Mouse (Mus musculus) testis, adult 2 months (tissue): ENCODE results near the gene Tdrd9. TPM values are rescaled to one million over a fixed set of nuclear protein-coding genes. Genes with fewer than 3 reads are reported as not detected.
A peak's percentile ranks its signal among the peaks of the same experiment; 100 is the strongest.

Source experiments
- H3K27ac ChIP-seq: fragments of 200-500 bp; 2 replicates; pipeline ENCODE4 v1.5.1; 2012; ENCODE audit warnings: low read depth, low read length; ENCODE audit not compliant: control insufficient read depth, insufficient read depth
- H3K27me3 ChIP-seq: fragments of 200-500 bp; 2 replicates; pipeline ENCODE4 v1.6.1; 2012; ENCODE audit warnings: mild to moderate bottlenecking, low read length, moderate library complexity; ENCODE audit not compliant: control insufficient read depth, insufficient read depth
- H3K36me3 ChIP-seq: fragments of 200-500 bp; 2 replicates; pipeline ENCODE4 v1.6.1; 2012; ENCODE audit warnings: mild to moderate bottlenecking, low read length; ENCODE audit not compliant: control insufficient read depth, insufficient read depth
- H3K4me1 ChIP-seq: fragments of 200-500 bp; 2 replicates; pipeline ENCODE4 v1.6.1; 2012; ENCODE audit warnings: low read length; ENCODE audit not compliant: control insufficient read depth, insufficient read depth
- H3K4me3 ChIP-seq: fragments of 200-500 bp; 2 replicates; pipeline ENCODE4 v1.5.1; 2012; ENCODE audit warnings: low read depth, mild to moderate bottlenecking, low read length, moderate library complexity, mixed read lengths; ENCODE audit not compliant: control insufficient read depth
- CTCF ChIP-seq: fragments of 200-500 bp; IDR thresholded peaks from 2 replicates; pipeline ENCODE4 v1.5.1; 2012; ENCODE audit warnings: low read depth, mild to moderate bottlenecking, inconsistent platforms, low read length, moderate library complexity; ENCODE audit not compliant: control insufficient read depth, insufficient read depth, insufficient replicate concordance
- POLR2A ChIP-seq: fragments of 200-500 bp; IDR thresholded peaks from 2 replicates; pipeline ENCODE4 v1.6.1; 2012; ENCODE audit warnings: low read depth, mild to moderate bottlenecking, inconsistent platforms, low read length, moderate library complexity; ENCODE audit not compliant: control insufficient read depth
- polyA plus RNA-seq: library from polyadenylated mRNA; depleted of rRNA; stranded (reverse); fragments of >200 nt; gene quantifications from 2 replicates; pipeline ENCODE4 v1.2.3, GENCODE M21; 2012

Tdrd9 gene
- polyA plus RNA-seq, 1 experiment, result 54.7 TPM

GRCm38 (mm10) chr12:111946716-111947115 is 24.6 kb upstream of the Tdrd9 start:
- Histone ChIP-seq H3K4me3 (peak overlapping the region; percentile 39), H3K4me1 (peaks cover 12% of the 10 kb centered on the region), H3K36me3 (no peaks in the 10 kb centered on the region), H3K27ac (peak overlapping the region; percentile 31; the same call in 1 of the 2 replicates), H3K27me3 (no peaks in the 10 kb centered on the region)
- TF ChIP-seq CTCF, result peak; percentile 56; the same call in 1 of the 2 replicates
- TF ChIP-seq POLR2A, result no peak

GRCm38 (mm10) chr12:111950486-111950885 is 20.9 kb upstream of the Tdrd9 start:
- no peaks in the 10 kb centered on the region for H3K36me3 ChIP-seq
- H3K4me1 ChIP-seq, result peaks cover 1% of the 10 kb centered on the region
- no peak overlapping the region for H3K4me3 ChIP-seq
- TF ChIP-seq POLR2A (no peak), CTCF (no peak)
- no peaks in the 10 kb centered on the region for H3K27me3 ChIP-seq
- no peak overlapping the region for H3K27ac ChIP-seq

DNA sequence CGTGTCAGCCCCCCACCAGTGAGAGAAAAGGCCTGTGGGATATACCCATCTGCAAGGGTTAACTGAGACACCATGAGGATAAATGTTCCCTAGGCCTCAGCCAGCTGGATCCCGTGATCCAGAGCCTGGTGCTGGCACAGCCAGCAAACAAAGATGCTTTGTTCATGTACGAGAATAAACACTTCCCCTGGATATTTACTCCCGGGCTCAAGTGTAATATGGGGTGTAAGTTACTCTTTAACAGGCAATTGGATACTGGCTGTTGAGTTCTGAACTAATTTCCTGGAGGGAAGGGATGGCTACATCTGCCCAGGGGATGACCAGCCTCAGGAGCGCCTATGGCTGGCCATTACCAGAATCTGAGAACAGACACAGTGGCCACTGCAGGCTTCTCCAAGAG is 19.7 kb upstream of the Tdrd9 start:
- Histone ChIP-seq H3K36me3 (no peaks in the 10 kb centered on the region), H3K27me3 (no peaks in the 10 kb centered on the region), H3K4me3 (no peak overlapping the region), H3K27ac (no peak overlapping the region), H3K4me1 (no peaks in the 10 kb centered on the region)
- TF ChIP-seq POLR2A, result no peak
- no peak for TF ChIP-seq CTCF

DNA sequence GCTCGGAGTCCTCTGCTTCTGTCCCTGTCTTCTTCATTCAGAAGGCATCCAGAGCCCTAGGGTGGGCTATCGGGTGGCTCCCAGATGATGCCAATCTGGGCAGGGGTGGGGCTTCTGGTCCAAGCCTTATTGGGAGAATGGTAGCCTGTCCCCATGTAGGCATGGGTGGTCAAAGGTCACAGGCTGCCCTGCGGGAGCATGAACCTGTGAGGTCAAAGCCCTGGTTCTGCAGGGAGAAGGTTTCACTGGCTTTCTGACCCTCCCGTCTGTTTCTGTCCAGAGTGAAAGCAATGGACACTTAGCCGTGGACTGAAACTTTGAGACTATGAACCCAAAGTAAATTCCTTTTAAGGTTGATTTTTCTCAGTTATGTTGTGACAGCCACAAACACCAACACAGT is 15.2 kb upstream of the Tdrd9 start:
- Histone ChIP-seq H3K36me3 (no peaks in the 10 kb centered on the region), H3K27me3 (no peaks in the 10 kb centered on the region), H3K4me1 (no peaks in the 10 kb centered on the region), H3K27ac (no peak overlapping the region), H3K4me3 (no peak overlapping the region)
- no peak for TF ChIP-seq CTCF
- no peak for TF ChIP-seq POLR2A

- Histone ChIP-seq H3K27ac (no peak overlapping the region), H3K4me3 (no peak overlapping the region), H3K36me3 (no peaks in the 10 kb centered on the region; the same call in 1 of the 2 replicates), H3K4me1 (no peaks in the 10 kb centered on the region), H3K27me3 (no peaks in the 10 kb centered on the region)
- no peak for TF ChIP-seq POLR2A
- peak; percentile 60; the same call in 1 of the 2 replicates for TF ChIP-seq CTCF
Measured at GRCm38 (mm10) chr12:111958101-111958865, 13.1 kb upstream of the Tdrd9 start.

GRCm38 (mm10) chr12:111963339-111963738 is 8.0 kb upstream of the Tdrd9 start:
- H3K36me3 ChIP-seq, result no peaks in the 10 kb centered on the region; the same call in 1 of the 2 replicates
- no peaks in the 10 kb centered on the region for H3K27me3 ChIP-seq
- H3K4me1 ChIP-seq, result no peaks in the 10 kb centered on the region; the same call in 1 of the 2 replicates
- no peak overlapping the region for H3K4me3 ChIP-seq
- TF ChIP-seq POLR2A, result no peak
- TF ChIP-seq CTCF, result no peak
- H3K27ac ChIP-seq, result no peak overlapping the region

GRCm38 (mm10) chr12:111966683-111967173 is 4.6 kb upstream of the Tdrd9 start, which contains the start of gene Atp5mpl:
Gene Atp5mpl, minus strand, starts transcription at chr12:111966977.
- peak; percentile 93 for TF ChIP-seq CTCF
- TF ChIP-seq POLR2A, result peak; percentile 90
- Histone ChIP-seq H3K27ac (peak within 1 kb of the TSS; percentile 97), H3K4me1 (no peaks in the 10 kb centered on the region; the same call in 1 of the 2 replicates), H3K27me3 (no peaks in the 10 kb centered on the region), H3K4me3 (peak within 1 kb of the TSS; percentile 99), H3K36me3 (no peaks in the 10 kb centered on the region; the same call in 1 of the 2 replicates)

GRCm38 (mm10) chr12:111970085-111970484 is 1.3 kb upstream of the Tdrd9 start:
- Histone ChIP-seq H3K27me3 (no peaks in the 10 kb centered on the region), H3K36me3 (no peaks in the 10 kb centered on the region; the same call in 1 of the 2 replicates), H3K27ac (no peak overlapping the region), H3K4me3 (peak overlapping the region; percentile 83), H3K4me1 (no peaks in the 10 kb centered on the region; the same call in 1 of the 2 replicates)
- TF ChIP-seq POLR2A (no peak), CTCF (no peak)
